Comparison of ENCODE assay signal across 10 mouse cellular contexts in genomic region chr4:32551337-32551736, GRCm38 (mm10). TPM values are rescaled to one million over a fixed set of nuclear protein-coding genes. Genes with fewer than 3 reads are reported as not detected.
DNase-seq lines count a peak whose midpoint lies in the region; ATAC-seq and TF ChIP-seq lines count a peak whose summit lies in the region.
"Had no signal": no experiment of that assay in that cellular context is flagged by ENCODE, and none has a peak within 500 bp of the region (broad histone marks: within the 10 kb centered on the region; RNA-seq: fewer than 3 reads in every experiment).

No protein-coding gene starts in this region.

- H3K9ac ChIP-seq in liver, embryonic 14.5 days (replicated peaks): no peak overlapping the region
- H3K9ac ChIP-seq in liver, embryonic 11.5 days (ENCODE audit: low read depth, low read length): no peak overlapping the region
- H3K9ac ChIP-seq: forebrain, embryonic 12.5 days had no signal

- H3K36me3 ChIP-seq in liver, embryonic 14.5 days (replicated peaks; ENCODE audit: control insufficient read depth, insufficient read depth, low read depth): no peaks in the 10 kb centered on the region
- no peaks in the 10 kb centered on the region for H3K36me3 ChIP-seq in liver, embryonic 11.5 days (ENCODE audit: control insufficient read depth, insufficient read depth, low read length)
- H3K36me3 ChIP-seq: forebrain, embryonic 12.5 days had no signal

- no peaks in the 10 kb centered on the region for H3K27me3 ChIP-seq in liver, embryonic 14.5 days (ENCODE audit: control insufficient read depth, insufficient read depth, low read length)
- H3K27me3 ChIP-seq in liver, embryonic 11.5 days (replicated peaks; ENCODE audit: control insufficient read depth, insufficient read depth, low read length): no peaks in the 10 kb centered on the region
- H3K27me3 ChIP-seq: forebrain, embryonic 12.5 days had no signal

- WGBS in liver, embryonic 14.5 days (ENCODE audit: insufficient replicate concordance): 42% methylated on average over 4 of the region's 4 CpGs
- 45% methylated on average over 4 of the region's 4 CpGs for WGBS in liver, embryonic 11.5 days

- peak; percentile 63 for DNase-seq in cerebellum, adult 9-10 months
- no peak for DNase-seq in cerebellum, adult 9-11 months
- no peak for DNase-seq in liver, embryonic 14.5 days (ENCODE audit: low read depth in 3 of 3, low spot score in 3 of 3)
- no peak for DNase-seq in liver, embryonic 11.5 days (ENCODE audit: low spot score)
- DNase-seq in brain, embryonic 14.5 days (ENCODE audit: low read depth): peak; percentile 59
- DNase-seq in mesoderm, embryonic 11.5 days (ENCODE audit: low read depth, low spot score): peak; percentile 66
- no peak for DNase-seq in frontal cortex, postnatal 25 days (ENCODE audit: low spot score in 2 of 2)
- DNase-seq in urinary bladder, adult 2 months (ENCODE audit: low spot score): no peak
- DNase-seq: kidney, adult 18-20 months had no signal

- H3K4me1 ChIP-seq in liver, embryonic 14.5 days (replicated peaks; ENCODE audit: control insufficient read depth in 2 of 2, insufficient read depth in 2 of 2, low read length in 1 of 2): no peaks in the 10 kb centered on the region
- no peaks in the 10 kb centered on the region for H3K4me1 ChIP-seq in liver, embryonic 11.5 days (replicated peaks; ENCODE audit: control insufficient read depth, insufficient read depth, low read length)
- H3K4me1 ChIP-seq: forebrain, embryonic 12.5 days had no signal

- TF ChIP-seq CTCF in liver, embryonic 14.5 days (IDR thresholded peaks at IDR 0.05; ENCODE audit: low read depth): peak; percentile 56
- TF ChIP-seq CTCF in brain, embryonic 14.5 days (IDR thresholded peaks at IDR 0.05; ENCODE audit: borderline replicate concordance, extremely low read depth, insufficient read depth, insufficient read length): peak; percentile 59

- TF ChIP-seq EP300 in liver, embryonic 14.5 days (IDR thresholded peaks at IDR 0.05; ENCODE audit: low read depth): no peak

- ATAC-seq in liver, embryonic 14.5 days (ENCODE audit: insufficient read depth): no peak
- no peak for ATAC-seq in liver, embryonic 11.5 days (replicated peaks; ENCODE audit: low FRiP score)

- no peak for TF ChIP-seq POLR2A in brain, embryonic 14.5 days (IDR thresholded peaks at IDR 0.05; ENCODE audit: borderline replicate concordance, extremely low read depth, insufficient read depth, insufficient read length, poor library complexity, severe bottlenecking)

- H3K4me3 ChIP-seq in liver, embryonic 14.5 days (ENCODE audit: insufficient read depth in 1 of 2, low read depth in 2 of 2, low read length in 2 of 2): no peak overlapping the region
- no peak overlapping the region for H3K4me3 ChIP-seq in liver, embryonic 11.5 days (ENCODE audit: low read depth, low read length)
- H3K4me3 ChIP-seq: forebrain, embryonic 12.5 days had no signal

- H3K4me2 ChIP-seq in liver, embryonic 14.5 days (ENCODE audit: low read depth): no peak overlapping the region
- H3K4me2 ChIP-seq in liver, embryonic 11.5 days: no peak overlapping the region
- H3K4me2 ChIP-seq: forebrain, embryonic 12.5 days had no signal

- H3K27ac ChIP-seq in liver, embryonic 14.5 days: no peak overlapping the region
- no peak overlapping the region for H3K27ac ChIP-seq in liver, embryonic 11.5 days (ENCODE audit: low read depth, low read length)
- H3K27ac ChIP-seq: forebrain, embryonic 12.5 days had no signal

- H3K9me3 ChIP-seq in liver, embryonic 14.5 days (ENCODE audit: control insufficient read depth, low read length): no peaks in the 10 kb centered on the region
- no peaks in the 10 kb centered on the region for H3K9me3 ChIP-seq in liver, embryonic 11.5 days (ENCODE audit: control insufficient read depth, low read length)

RNA-seq across cellular contexts. Expression of gene Gja10, which starts 51.2 kb away (rescaled TPM):
- polyA plus RNA-seq in liver, embryonic 14.5 days (2012; rRNA removed): 0.03 TPM in 1 of 2 replicates, not detected in the other
- not detected in 2 replicates for polyA plus RNA-seq in liver, embryonic 14.5 days (2014; fragmentation: Nextera tagmentation; extraction: Ambion mirVana)
- polyA plus RNA-seq in liver, embryonic 11.5 days (2014; fragmentation: Nextera tagmentation; extraction: Ambion mirVana): 0.09 TPM in 1 of 2 replicates, not detected in the other
- not detected in 2 replicates for polyA plus RNA-seq in brain, embryonic 14.5 days (2012; rRNA removed)
- polyA plus RNA-seq in urinary bladder, adult 2 months (2012; rRNA removed): not detected in 2 replicates
- polyA plus RNA-seq: forebrain, embryonic 12.5 days had no signal

Comparison
In these comparisons a context has a peak if more than half of its experiments do, and no peak if none do; other contexts are left out.
1. DNase-seq: peak in cerebellum, adult 9-10 months (single experiment), brain, embryonic 14.5 days (single experiment) and mesoderm, embryonic 11.5 days (single experiment); none in cerebellum, adult 9-11 months (single experiment), liver, embryonic 14.5 days (0 of 3), liver, embryonic 11.5 days (single experiment), frontal cortex, postnatal 25 days (0 of 2) and urinary bladder, adult 2 months (single experiment).